Mouse (Mus musculus): ENCODE results near the gene Mid1. TPM values are rescaled to one million over a fixed set of nuclear protein-coding genes. Genes with fewer than 3 reads are reported as not detected.

Gene Mid1
- total and polyA plus RNA-seq, 3 experiments: 0.05 to 0.83 (median 0.12) TPM

- Histone ChIP-seq H3K27me3 (ENCODE audit: insufficient read depth, low read length) (no peaks in the 10 kb centered on the region), H3K4me3 (ENCODE audit: low read depth, low read length) (no peak overlapping the region), H3K4me1 (ENCODE audit: insufficient read depth, low read depth, low read length) (no peaks in the 10 kb centered on the region), H3K9me3 (replicated peaks) (no peaks in the 10 kb centered on the region), H3K36me3 (replicated peaks) (no peaks in the 10 kb centered on the region)
- DNase-seq (ENCODE audit: low spot score) (no peak), ATAC-seq (ENCODE audit: extremely low read depth, insufficient number of reproducible peaks, low FRiP score, poor library complexity, severe bottlenecking) (no peak)
- no peak for TF ChIP-seq CTCF (IDR thresholded peaks at IDR 0.05; ENCODE audit: low read depth, low read length)
Measured at GRCm38 (mm10) chrX:169789702-169790101, 104.7 kb downstream of the Mid1 start.

- Histone ChIP-seq H3K4me1 (ENCODE audit: insufficient read depth, low read depth, low read length) (no peaks in the 10 kb centered on the region), H3K27me3 (ENCODE audit: insufficient read depth, low read length) (no peaks in the 10 kb centered on the region), H3K4me3 (ENCODE audit: low read depth, low read length) (no peak overlapping the region), H3K36me3 (replicated peaks) (no peaks in the 10 kb centered on the region), H3K9me3 (replicated peaks) (no peaks in the 10 kb centered on the region)
- TF ChIP-seq GATA2 (IDR thresholded peaks at IDR 0.05; ENCODE audit: borderline replicate concordance, low read depth, low read length) (no peak), GATA1 (IDR thresholded peaks at IDR 0.05; ENCODE audit: borderline replicate concordance, low read length) (no peak), POLR2AphosphoS5 (IDR thresholded peaks at IDR 0.05; ENCODE audit: insufficient replicate concordance, low read depth, low read length) (no peak), CTCF (IDR thresholded peaks at IDR 0.05; ENCODE audit: low read depth, low read length) (no peak), TAL1 (conservative IDR thresholded peaks at IDR 0.05; ENCODE audit: low read depth, low read length) (no peak)
- ATAC-seq (ENCODE audit: extremely low read depth, insufficient number of reproducible peaks, low FRiP score, poor library complexity, severe bottlenecking) (no peak), DNase-seq (ENCODE audit: low spot score) (no peak)
Measured at GRCm38 (mm10) chrX:169792879-169793278, 107.9 kb downstream of the Mid1 start.

- Histone ChIP-seq H3K4me1 (ENCODE audit: insufficient read depth, low read depth, low read length) (no peaks in the 10 kb centered on the region), H3K9me3 (replicated peaks) (no peaks in the 10 kb centered on the region), H3K27me3 (ENCODE audit: insufficient read depth, low read length) (no peaks in the 10 kb centered on the region), H3K36me3 (replicated peaks) (no peaks in the 10 kb centered on the region), H3K4me3 (ENCODE audit: low read depth, low read length) (no peak overlapping the region)
- ATAC-seq (ENCODE audit: extremely low read depth, insufficient number of reproducible peaks, low FRiP score, poor library complexity, severe bottlenecking) (no peak), DNase-seq (ENCODE audit: low spot score) (no peak)
- TF ChIP-seq POLR2AphosphoS5 (IDR thresholded peaks at IDR 0.05; ENCODE audit: insufficient replicate concordance, low read depth, low read length) (no peak), GATA1 (IDR thresholded peaks at IDR 0.05; ENCODE audit: borderline replicate concordance, low read length) (no peak), CTCF (IDR thresholded peaks at IDR 0.05; ENCODE audit: low read depth, low read length) (no peak), GATA2 (IDR thresholded peaks at IDR 0.05; ENCODE audit: borderline replicate concordance, low read depth, low read length) (no peak), TAL1 (conservative IDR thresholded peaks at IDR 0.05; ENCODE audit: low read depth, low read length) (no peak)
Measured at GRCm38 (mm10) chrX:169794421-169794820, 109.4 kb downstream of the Mid1 start.

GRCm38 (mm10) chrX:169794831-169795311 lies 109.9 kb downstream of the Mid1 start:
- no peak for ATAC-seq (ENCODE audit: extremely low read depth, insufficient number of reproducible peaks, low FRiP score, poor library complexity, severe bottlenecking)
- Histone ChIP-seq H3K9me3 (replicated peaks) (no peaks in the 10 kb centered on the region), H3K4me1 (ENCODE audit: insufficient read depth, low read depth, low read length) (no peaks in the 10 kb centered on the region), H3K36me3 (replicated peaks) (no peaks in the 10 kb centered on the region), H3K27me3 (ENCODE audit: insufficient read depth, low read length) (no peaks in the 10 kb centered on the region), H3K4me3 (ENCODE audit: low read depth, low read length) (no peak overlapping the region)
- TF ChIP-seq GATA2 (IDR thresholded peaks at IDR 0.05; ENCODE audit: borderline replicate concordance, low read depth, low read length) (no peak), CTCF (IDR thresholded peaks at IDR 0.05; ENCODE audit: low read depth, low read length) (no peak), TAL1 (conservative IDR thresholded peaks at IDR 0.05; ENCODE audit: low read depth, low read length) (no peak), GATA1 (IDR thresholded peaks at IDR 0.05; ENCODE audit: borderline replicate concordance, low read length) (no peak), POLR2AphosphoS5 (IDR thresholded peaks at IDR 0.05; ENCODE audit: insufficient replicate concordance, low read depth, low read length) (no peak)
- DNase-seq (ENCODE audit: low spot score): no peak

- Histone ChIP-seq H3K36me3 (replicated peaks) (no peaks in the 10 kb centered on the region), H3K4me3 (ENCODE audit: low read depth, low read length) (no peak overlapping the region), H3K27me3 (ENCODE audit: insufficient read depth, low read length) (no peaks in the 10 kb centered on the region), H3K4me1 (ENCODE audit: insufficient read depth, low read depth, low read length) (no peaks in the 10 kb centered on the region), H3K9me3 (replicated peaks) (no peaks in the 10 kb centered on the region)
- TF ChIP-seq GATA1 (IDR thresholded peaks at IDR 0.05; ENCODE audit: borderline replicate concordance, low read length) (no peak), TAL1 (conservative IDR thresholded peaks at IDR 0.05; ENCODE audit: low read depth, low read length) (no peak), POLR2AphosphoS5 (IDR thresholded peaks at IDR 0.05; ENCODE audit: insufficient replicate concordance, low read depth, low read length) (no peak), GATA2 (IDR thresholded peaks at IDR 0.05; ENCODE audit: borderline replicate concordance, low read depth, low read length) (no peak), CTCF (IDR thresholded peaks at IDR 0.05; ENCODE audit: low read depth, low read length) (no peak)
- DNase-seq (ENCODE audit: low spot score) (no peak), ATAC-seq (ENCODE audit: extremely low read depth, insufficient number of reproducible peaks, low FRiP score, poor library complexity, severe bottlenecking) (no peak)
Measured at GRCm38 (mm10) chrX:169797148-169797547, 112.1 kb downstream of the Mid1 start.

- DNase-seq (ENCODE audit: low spot score) (no peak), ATAC-seq (ENCODE audit: extremely low read depth, insufficient number of reproducible peaks, low FRiP score, poor library complexity, severe bottlenecking) (no peak)
- no peaks in the 10 kb centered on the region for H3K4me1 ChIP-seq (ENCODE audit: insufficient read depth, low read depth, low read length)
- H3K4me3 ChIP-seq (ENCODE audit: low read depth, low read length): no peak overlapping the region
- TF ChIP-seq CTCF (IDR thresholded peaks at IDR 0.05; ENCODE audit: low read depth, low read length) (no peak), GATA1 (IDR thresholded peaks at IDR 0.05; ENCODE audit: borderline replicate concordance, low read length) (no peak), POLR2AphosphoS5 (IDR thresholded peaks at IDR 0.05; ENCODE audit: insufficient replicate concordance, low read depth, low read length) (no peak), TAL1 (conservative IDR thresholded peaks at IDR 0.05; ENCODE audit: low read depth, low read length) (no peak), GATA2 (IDR thresholded peaks at IDR 0.05; ENCODE audit: borderline replicate concordance, low read depth, low read length) (no peak)
- H3K36me3 ChIP-seq (replicated peaks): no peaks in the 10 kb centered on the region
- H3K27me3 ChIP-seq (ENCODE audit: insufficient read depth, low read length): no peaks in the 10 kb centered on the region
- no peaks in the 10 kb centered on the region for H3K9me3 ChIP-seq (replicated peaks)
Measured at GRCm38 (mm10) chrX:169798987-169799680, 114.1 kb downstream of the Mid1 start.
